Mouse (Mus musculus) myocyte (in vitro differentiated cells): ENCODE results near the gene Pou6f1.

Experiments used
- E2F4 ChIP-seq: IDR thresholded peaks from one replicate; pipeline ENCODE4 v1.6.1; 2011; ENCODE audit warnings: mild to moderate bottlenecking, control low read depth, moderate library complexity; ENCODE audit not compliant: insufficient read depth
- MAX ChIP-seq: IDR thresholded peaks from one replicate; pipeline ENCODE4 v1.6.1; 2011; ENCODE audit warnings: low read depth, mild to moderate bottlenecking, control low read depth
- MYOD1 ChIP-seq, 3 experiments: IDR thresholded peaks; one replicate each; pipeline ENCODE4 v1.6.1; 2011; ENCODE audit warnings: control low read depth in 2 of 3, low read depth in 2 of 3, mild to moderate bottlenecking in 2 of 3, moderate library complexity in 1 of 3; ENCODE audit not compliant: insufficient read length in 2 of 3, control insufficient read depth in 1 of 3
- POLR2A ChIP-seq: IDR thresholded peaks from one replicate; pipeline ENCODE4 v1.6.1; 2011; ENCODE audit warnings: low read depth, mild to moderate bottlenecking, control low read depth, moderate library complexity; ENCODE audit not compliant: insufficient read length
- TCF3 ChIP-seq: IDR thresholded peaks from one replicate; pipeline ENCODE4 v1.6.1; 2011; ENCODE audit warnings: low read depth, control low read depth; ENCODE audit not compliant: insufficient read length
- USF1 ChIP-seq: IDR thresholded peaks from one replicate; pipeline ENCODE4 v1.6.1; 2011; ENCODE audit warnings: low read depth, mild to moderate bottlenecking, control low read depth, moderate library complexity

- TF ChIP-seq POLR2A, result no peak
- no peak for TF ChIP-seq USF1
- no peak for TF ChIP-seq MYOD1 (IDR thresholded peaks at IDR 0.05; ENCODE audit: control insufficient read depth in 1 of 3, insufficient read length in 2 of 3, low read depth in 2 of 3)
- no peak for TF ChIP-seq TCF3
- no peak for TF ChIP-seq E2F4
- no peak for TF ChIP-seq MAX
These were observed 24.0 kb upstream of the Pou6f1 start for GRCm38 (mm10) chr15:100623754-100624153.
